9 mouse cellular contexts compared by ENCODE assay signal in the genomic region with DNA sequence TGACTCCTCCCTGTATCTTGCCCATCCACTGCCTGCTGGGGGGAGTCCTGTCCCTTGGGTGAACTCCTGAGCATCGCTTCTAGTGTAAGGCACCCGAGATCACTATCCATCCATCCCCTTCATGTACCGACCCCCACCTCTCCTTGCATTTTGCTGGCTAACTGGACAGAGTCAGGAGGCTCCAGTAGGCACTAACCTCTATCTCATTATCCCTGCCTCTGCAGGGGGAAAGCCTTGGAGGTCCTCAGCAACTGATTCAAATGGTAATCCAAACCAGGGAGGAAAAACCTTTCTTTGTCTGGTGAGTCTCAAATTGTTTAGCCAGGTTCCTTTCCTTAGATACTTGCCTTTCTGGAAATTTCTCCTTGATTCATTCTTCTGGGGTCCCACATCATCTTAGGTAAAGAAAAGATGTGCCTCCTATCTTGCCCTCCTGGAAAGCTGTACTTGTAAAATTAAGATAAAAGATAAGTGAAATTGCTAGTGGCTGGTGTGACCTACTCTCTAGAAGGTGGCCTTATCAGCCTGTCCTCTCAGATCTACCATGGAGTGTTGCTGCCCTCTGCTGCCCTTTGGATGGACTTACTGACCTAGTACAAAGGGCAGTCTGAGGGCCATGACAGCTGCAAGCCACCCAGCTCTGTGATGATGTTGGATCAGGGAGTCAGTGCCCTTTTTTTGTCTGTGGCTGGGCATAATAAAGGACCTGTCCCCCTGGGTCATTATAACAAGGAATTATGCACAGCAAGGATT. TPM values are rescaled to one million over a fixed set of nuclear protein-coding genes. Genes with fewer than 3 reads are reported as not detected.
DNase-seq lines count a peak whose midpoint lies in the region; ATAC-seq lines count a peak whose summit lies in the region.
"Had no signal": no experiment of that assay in that cellular context is flagged by ENCODE, and none has a peak within 500 bp of the region (broad histone marks: within the 10 kb centered on the region; RNA-seq: fewer than 3 reads in every experiment).

No protein-coding gene starts in this region.

- no peak for ATAC-seq in forebrain, embryonic 13.5 days
- peak; percentile 75; the same call in 1 of the 2 replicates for ATAC-seq in hindbrain, embryonic 16.5 days
- peak; percentile 85 for ATAC-seq in midbrain, embryonic 11.5 days (ENCODE audit: low FRiP score)

- no peak overlapping the region for H3K9ac ChIP-seq in forebrain, embryonic 13.5 days
- H3K9ac ChIP-seq in hindbrain, embryonic 16.5 days (ENCODE audit: low read depth, low read length): no peak overlapping the region
- no peak overlapping the region for H3K9ac ChIP-seq in midbrain, embryonic 11.5 days (ENCODE audit: low read length)

- H3K4me1 ChIP-seq in forebrain, embryonic 10.5 days: peaks cover 5% of the 10 kb centered on the region; the same call in 1 of the 2 replicates
- no peaks in the 10 kb centered on the region for H3K4me1 ChIP-seq in forebrain, embryonic 13.5 days
- no peaks in the 10 kb centered on the region for H3K4me1 ChIP-seq in hindbrain, embryonic 16.5 days (ENCODE audit: control insufficient read depth, insufficient read depth, low read depth, low read length)
- H3K4me1 ChIP-seq in midbrain, embryonic 11.5 days (ENCODE audit: control insufficient read depth, insufficient read depth, low read length): 0 out of 2 replicates have a peak, but pooled peaks cover 2% of the 10 kb centered on the region

- no peaks in the 10 kb centered on the region for H3K9me3 ChIP-seq in forebrain, embryonic 10.5 days
- no peaks in the 10 kb centered on the region for H3K9me3 ChIP-seq in forebrain, embryonic 13.5 days (replicated peaks)
- peaks cover 3% of the 10 kb centered on the region; the same call in 1 of the 2 replicates for H3K9me3 ChIP-seq in hindbrain, embryonic 16.5 days (ENCODE audit: control insufficient read depth, low read length)
- no peaks in the 10 kb centered on the region for H3K9me3 ChIP-seq in midbrain, embryonic 11.5 days (ENCODE audit: control insufficient read depth, low read length)

- H3K4me2 ChIP-seq in forebrain, embryonic 13.5 days: no peak overlapping the region
- H3K4me2 ChIP-seq in hindbrain, embryonic 16.5 days (ENCODE audit: low read length): no peak overlapping the region
- H3K4me2 ChIP-seq in midbrain, embryonic 11.5 days: no peak overlapping the region

- no peaks in the 10 kb centered on the region for H3K36me3 ChIP-seq in forebrain, embryonic 10.5 days (replicated peaks)
- no peaks in the 10 kb centered on the region for H3K36me3 ChIP-seq in forebrain, embryonic 13.5 days (ENCODE audit: poor library complexity, severe bottlenecking)
- no peaks in the 10 kb centered on the region for H3K36me3 ChIP-seq in hindbrain, embryonic 16.5 days (ENCODE audit: control insufficient read depth, insufficient read depth, low read length)
- H3K36me3 ChIP-seq in midbrain, embryonic 11.5 days (ENCODE audit: control insufficient read depth, insufficient read depth, low read length): no peaks in the 10 kb centered on the region

- H3K4me3 ChIP-seq in forebrain, embryonic 10.5 days: no peak overlapping the region
- H3K4me3 ChIP-seq in forebrain, embryonic 13.5 days: no peak overlapping the region
- no peak overlapping the region for H3K4me3 ChIP-seq in hindbrain, embryonic 16.5 days (ENCODE audit: low read length)
- no peak overlapping the region for H3K4me3 ChIP-seq in midbrain, embryonic 11.5 days (ENCODE audit: low read depth, low read length)

- 31% methylated on average over 3 of the region's 3 CpGs for WGBS in forebrain, embryonic 10.5 days
- WGBS in forebrain, embryonic 13.5 days: 33% methylated on average over 3 of the region's 3 CpGs
- 34% methylated on average over 3 of the region's 3 CpGs for WGBS in hindbrain, embryonic 16.5 days
- 38% methylated on average over 3 of the region's 3 CpGs for WGBS in midbrain, embryonic 11.5 days

- no peaks in the 10 kb centered on the region for H3K27me3 ChIP-seq in forebrain, embryonic 10.5 days (ENCODE audit: poor library complexity, severe bottlenecking)
- H3K27me3 ChIP-seq in forebrain, embryonic 13.5 days: no peaks in the 10 kb centered on the region
- no peaks in the 10 kb centered on the region for H3K27me3 ChIP-seq in hindbrain, embryonic 16.5 days (replicated peaks; ENCODE audit: control insufficient read depth, insufficient read depth, low read length)
- no peaks in the 10 kb centered on the region for H3K27me3 ChIP-seq in midbrain, embryonic 11.5 days (ENCODE audit: control insufficient read depth, insufficient read depth, low read length)

- peak; percentile 64 for DNase-seq in forebrain, embryonic 10.5 days (ENCODE audit: extremely low spot score, low spot score)
- peak; percentile 47 for DNase-seq in brain, embryonic 18.5 days (ENCODE audit: low read depth, low spot score)
- DNase-seq in frontal cortex, postnatal 10 days (ENCODE audit: low spot score in 2 of 2): peak; percentile 22 to 65
- peak; percentile 9 to 68 for DNase-seq in left cerebral cortex, adult 9 months (ENCODE audit: low spot score in 2 of 2)
- DNase-seq in midbrain, embryonic 11.5 days (ENCODE audit: low spot score, missing footprints): peak; percentile 95
- peak; percentile 57 to 75 for DNase-seq in spleen, adult 18-20 months

- H3K27ac ChIP-seq in forebrain, embryonic 10.5 days: no peak overlapping the region
- no peak overlapping the region for H3K27ac ChIP-seq in forebrain, embryonic 13.5 days
- no peak overlapping the region for H3K27ac ChIP-seq in hindbrain, embryonic 16.5 days (ENCODE audit: low read depth, low read length)
- no peak overlapping the region for H3K27ac ChIP-seq in midbrain, embryonic 11.5 days (ENCODE audit: low read depth, low read length)

RNA-seq across cellular contexts. Expression of a gene that starts 7.3 kb away (rescaled TPM):
- polyA plus RNA-seq in forebrain, embryonic 10.5 days (2016; fragmentation: Nextera tagmentation; extraction: Ambion mirVana): not detected in 2 replicates
- polyA plus RNA-seq in forebrain, embryonic 13.5 days (2015; fragmentation: Nextera tagmentation; extraction: Ambion mirVana): not detected in 2 replicates
- not detected in 2 replicates for polyA plus RNA-seq in hindbrain, embryonic 16.5 days (2015; fragmentation: Nextera tagmentation; extraction: Ambion mirVana)
- polyA plus RNA-seq in midbrain, embryonic 11.5 days (2014; fragmentation: Nextera tagmentation; extraction: Ambion mirVana): not detected in 2 replicates
- polyA plus RNA-seq: stomach, embryonic 16.5 days had no signal

RNA-seq across cellular contexts. Expression of a gene that starts 10.3 kb away (rescaled TPM):
- not detected in 2 replicates for polyA plus RNA-seq in forebrain, embryonic 10.5 days (2016; fragmentation: Nextera tagmentation; extraction: Ambion mirVana)
- polyA plus RNA-seq in forebrain, embryonic 13.5 days (2015; fragmentation: Nextera tagmentation; extraction: Ambion mirVana): not detected in 2 replicates
- polyA plus RNA-seq in hindbrain, embryonic 16.5 days (2015; fragmentation: Nextera tagmentation; extraction: Ambion mirVana): not detected in 2 replicates
- not detected in 2 replicates for polyA plus RNA-seq in midbrain, embryonic 11.5 days (2014; fragmentation: Nextera tagmentation; extraction: Ambion mirVana)
- polyA plus RNA-seq: stomach, embryonic 16.5 days had no signal

RNA-seq across cellular contexts. Expression of a gene that starts 46.8 kb away (rescaled TPM):
- 11.3 and 12.1 TPM in 2 replicates for polyA plus RNA-seq in forebrain, embryonic 10.5 days (2016; fragmentation: Nextera tagmentation; extraction: Ambion mirVana)
- polyA plus RNA-seq in forebrain, embryonic 13.5 days (2015; fragmentation: Nextera tagmentation; extraction: Ambion mirVana): 24.7 and 26.7 TPM in 2 replicates
- 49.8 and 52.6 TPM in 2 replicates for polyA plus RNA-seq in hindbrain, embryonic 16.5 days (2015; fragmentation: Nextera tagmentation; extraction: Ambion mirVana)
- polyA plus RNA-seq in midbrain, embryonic 11.5 days (2014; fragmentation: Nextera tagmentation; extraction: Ambion mirVana): 20.4 and 22.4 TPM in 2 replicates

Comparison
In these comparisons a context has a peak if more than half of its experiments do, and no peak if none do; other contexts are left out.
1. DNase-seq: peak in every context shown above with its lines; median percentile 95 in midbrain, embryonic 11.5 days; 66 in spleen, adult 18-20 months; 64 in forebrain, embryonic 10.5 days; 47 in brain, embryonic 18.5 days; 44 in frontal cortex, postnatal 10 days; 38 in left cerebral cortex, adult 9 months.